Mouse (Mus musculus): ENCODE data around the gene Bhlhe41. TPM values are rescaled to one million over a fixed set of nuclear protein-coding genes. Genes with fewer than 3 reads are reported as not detected.

Bhlhe41 gene
- total RNA-seq, 2 experiments from 2014 or later: 15.9 to 17.4 TPM

DNA sequence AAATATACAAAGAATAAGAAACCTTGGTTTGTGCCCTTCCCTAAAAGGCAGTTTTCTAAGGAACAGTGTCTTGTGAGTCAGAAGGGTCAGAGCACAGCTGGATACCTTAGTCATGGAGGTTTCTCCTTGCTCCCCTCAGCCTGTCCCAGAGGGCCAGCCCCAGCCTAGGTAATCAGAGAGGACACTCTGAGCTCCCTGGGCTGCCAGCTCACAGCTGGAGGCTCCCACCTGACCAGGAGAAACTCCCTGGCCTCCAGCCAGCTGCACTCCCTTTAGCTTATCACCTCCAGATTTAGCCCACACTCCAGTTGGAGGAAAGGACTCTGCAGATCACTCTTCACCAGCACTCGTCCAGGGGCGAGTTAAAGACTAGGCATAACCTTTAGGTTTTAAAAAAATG, 14.6 kb downstream of the Bhlhe41 start:
- intact Hi-C loops (cut with DNase I): no loop called here
- peak; percentile 85 to 88 for DNase-seq

GRCm38 (mm10) chr6:145847661-145848060, 17.7 kb downstream of the Bhlhe41 start:
- intact Hi-C loops (cut with DNase I): no loop called here
- DNase-seq: no peak

DNA sequence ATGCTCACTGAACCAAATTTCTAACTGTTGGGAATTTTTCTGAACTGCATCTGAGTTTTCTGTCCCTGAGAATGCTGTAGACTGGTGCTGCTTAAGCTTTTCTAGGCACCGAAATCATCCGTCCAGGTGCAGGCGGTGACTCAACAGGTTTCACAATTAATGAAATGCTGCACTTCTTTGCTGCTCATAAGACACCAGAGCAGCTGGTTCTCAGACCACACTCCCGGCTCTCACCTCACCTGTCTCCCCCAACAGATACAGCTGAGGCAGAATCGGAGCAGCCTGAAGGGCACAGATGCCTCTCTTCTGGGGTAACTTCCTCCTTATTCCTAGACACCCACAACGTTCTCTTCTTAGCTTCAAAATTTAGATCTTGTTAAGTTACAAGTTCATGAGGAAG, 18.4 kb downstream of the Bhlhe41 start:
- DNase-seq: no peak
- intact Hi-C loops (cut with DNase I): no loop called here

GRCm38 (mm10) chr6:145846076-145846475, 19.3 kb downstream of the Bhlhe41 start:
- intact Hi-C loops (cut with DNase I): no loop called here
- no peak for DNase-seq

DNA sequence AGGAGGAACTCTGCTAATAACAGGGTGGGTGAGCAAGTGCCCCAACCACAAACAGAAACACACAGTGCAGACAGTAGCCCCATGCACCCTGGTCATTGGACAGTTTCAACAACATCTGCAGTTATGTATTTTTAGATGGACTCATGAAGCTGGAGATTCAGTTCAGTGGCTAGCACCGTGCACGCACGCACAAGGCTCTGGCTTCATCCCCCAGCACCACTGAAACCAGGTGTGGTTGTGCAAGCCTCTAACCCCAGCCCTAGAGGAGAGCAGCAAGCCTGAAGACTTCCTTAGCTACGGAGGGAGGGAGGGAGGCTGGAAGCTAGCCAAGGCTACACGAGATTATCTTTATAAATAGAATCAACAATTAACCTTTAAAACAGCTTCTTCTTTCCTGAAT, 19.7 kb downstream of the Bhlhe41 start:
- no peak for DNase-seq
- intact Hi-C loops (cut with DNase I): no loop called here

GRCm38 (mm10) chr6:145835359-145835758, 30.0 kb downstream of the Bhlhe41 start:
- intact Hi-C loops (cut with DNase I): no loop called here

GRCm38 (mm10) chr6:145832927-145833326, 32.4 kb downstream of the Bhlhe41 start:
- DNase-seq: no peak
- intact Hi-C loops (cut with DNase I): loop anchor here (5.0 kb wide), 1 partner anchor 579 kb away; no protein-coding TSS in a partner anchor

More at GRCm38 (mm10) chr6:145835359-145835758, 30.0 kb downstream of the Bhlhe41 start:
- DNase-seq: no peak

- no peak for DNase-seq
- intact Hi-C loops (cut with DNase I): loop anchor here (1.0 to 5.0 kb wide), 4 partner anchors 330 to 582 kb away; no protein-coding TSS in a partner anchor
Observed at GRCm38 (mm10) chr6:145830617-145831016, 34.7 kb downstream of the Bhlhe41 start.

DNA sequence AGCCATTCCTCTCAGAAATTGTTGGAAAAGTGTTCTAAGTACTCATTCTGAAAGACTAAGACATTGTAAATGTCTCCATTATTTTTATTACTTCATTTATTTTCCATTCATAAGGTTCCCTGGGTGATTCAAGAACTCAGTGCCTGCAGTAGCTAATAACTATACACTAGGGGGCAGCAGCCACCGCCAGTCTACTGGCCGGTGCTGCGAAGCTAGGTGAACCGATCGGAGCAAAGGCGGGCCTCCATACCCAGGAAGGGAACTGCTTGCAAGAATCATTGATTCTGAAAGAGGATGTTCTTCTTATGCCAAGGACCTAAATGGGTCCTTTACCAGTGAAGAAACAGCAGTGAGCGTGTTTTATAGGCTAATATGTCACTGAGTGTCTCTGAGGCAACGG, 35.2 kb downstream of the Bhlhe41 start:
- intact Hi-C loops (cut with DNase I): loop anchor here (1.0 to 5.0 kb wide), 4 partner anchors 331 to 582 kb away; no protein-coding TSS in a partner anchor
- DNase-seq: peak; percentile 74 to 83

- intact Hi-C loops (cut with DNase I): no loop called here
- DNase-seq: no peak
Observed at GRCm38 (mm10) chr6:145829062-145829835, 36.1 kb downstream of the Bhlhe41 start.

- no peak for DNase-seq
- intact Hi-C loops (cut with DNase I): no loop called here
Observed at GRCm38 (mm10) chr6:145826305-145826704, 39.1 kb downstream of the Bhlhe41 start.

DNA sequence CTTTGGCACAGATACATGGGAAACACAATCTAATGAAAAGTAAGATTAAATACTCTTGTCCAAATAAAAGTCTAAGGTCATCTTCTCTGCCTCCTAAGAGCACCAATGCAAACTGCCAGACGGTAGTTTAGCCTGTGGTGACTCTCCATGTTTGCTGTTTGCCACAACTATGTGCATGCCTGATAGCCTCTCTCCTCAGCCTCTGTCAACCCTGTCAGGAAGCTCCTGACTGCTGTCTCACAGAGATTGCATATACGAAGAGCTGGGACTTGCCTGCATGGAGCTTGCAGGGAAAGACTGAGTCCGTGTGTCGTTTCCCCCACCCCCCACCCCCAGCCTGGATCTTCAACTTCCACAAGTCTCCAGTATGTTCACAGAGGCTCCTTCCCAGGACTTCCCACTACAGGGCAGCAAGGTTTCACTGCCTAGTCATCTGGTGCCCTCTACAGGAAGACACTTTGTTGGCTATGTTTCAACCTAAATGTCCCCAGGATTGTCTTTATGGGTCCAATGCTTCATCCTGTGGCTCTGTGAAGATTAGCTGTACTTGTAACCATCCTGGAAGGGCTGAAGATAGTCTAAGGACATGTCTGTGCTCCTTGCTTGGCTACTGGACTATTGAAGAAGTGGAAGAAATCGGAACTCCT, 41.6 kb downstream of the Bhlhe41 start:
- DNase-seq: peak; percentile 54 to 61
- intact Hi-C loops (cut with DNase I): loop anchor here (5.0 kb wide), 1 partner anchor 461 kb away; no protein-coding TSS in a partner anchor

GRCm38 (mm10) chr6:145823103-145823502, 42.3 kb downstream of the Bhlhe41 start:
- intact Hi-C loops (cut with DNase I): loop anchor here (5.0 kb wide), 1 partner anchor 461 kb away; no protein-coding TSS in a partner anchor
- no peak for DNase-seq

- intact Hi-C loops (cut with DNase I): loop anchor here (5.0 kb wide), 1 partner anchor 460 kb away; no protein-coding TSS in a partner anchor
- DNase-seq: no peak
Observed at GRCm38 (mm10) chr6:145822218-145822617, 43.1 kb downstream of the Bhlhe41 start.

DNA sequence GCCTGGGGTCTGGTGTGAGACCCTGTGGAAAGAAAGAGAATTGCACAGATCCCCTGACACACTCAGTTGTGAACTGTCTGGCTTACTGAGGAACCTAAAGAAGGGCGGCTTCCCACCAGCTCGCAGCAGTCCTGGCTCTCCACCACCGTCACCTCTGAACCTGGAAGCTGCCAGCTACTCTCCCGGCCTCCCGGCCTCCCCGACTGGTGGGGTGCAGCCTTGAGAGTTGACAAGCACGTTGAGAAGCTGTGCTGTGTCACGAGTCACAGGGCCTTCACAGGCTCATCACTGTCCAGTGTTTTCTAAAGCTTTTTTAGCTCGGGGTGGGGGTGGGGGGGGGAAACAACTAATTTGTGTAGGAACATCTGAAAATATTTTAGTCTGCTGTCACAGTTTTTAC, 46.2 kb downstream of the Bhlhe41 start:
- intact Hi-C loops (cut with DNase I): no loop called here
- DNase-seq: no peak

GRCm38 (mm10) chr6:145815200-145815599, 50.2 kb downstream of the Bhlhe41 start:
- DNase-seq: peak in 1 of 2 experiments; percentile 44
- intact Hi-C loops (cut with DNase I): no loop called here

GRCm38 (mm10) chr6:145811174-145811573, 54.2 kb downstream of the Bhlhe41 start:
- DNase-seq: no peak
- intact Hi-C loops (cut with DNase I): loop anchor here (5.0 kb wide), 1 partner anchor 369 kb away; no protein-coding TSS in a partner anchor

DNA sequence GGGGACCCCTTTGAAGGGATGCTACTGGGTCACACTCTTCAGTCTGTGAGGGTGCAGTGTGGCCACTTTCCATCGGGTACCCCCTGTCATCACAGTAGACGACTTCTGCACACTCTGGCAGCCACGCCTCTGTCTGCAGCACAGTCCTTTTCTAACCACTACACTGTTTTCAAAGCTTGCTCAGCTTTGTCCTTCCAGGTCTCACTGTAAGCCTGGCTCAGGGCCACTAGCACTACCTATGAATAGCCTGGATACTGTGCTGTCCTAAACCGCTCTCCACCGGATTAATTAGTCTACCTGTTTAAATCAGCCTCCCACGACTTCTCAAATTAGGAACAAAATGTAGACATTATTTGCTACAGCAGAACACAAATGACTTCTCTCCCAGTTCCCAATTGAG, 55.3 kb downstream of the Bhlhe41 start:
- intact Hi-C loops (cut with DNase I): loop anchor here (5.0 kb wide), 1 partner anchor 368 kb away; no protein-coding TSS in a partner anchor
- peak; percentile 44 to 54 for DNase-seq

DNA sequence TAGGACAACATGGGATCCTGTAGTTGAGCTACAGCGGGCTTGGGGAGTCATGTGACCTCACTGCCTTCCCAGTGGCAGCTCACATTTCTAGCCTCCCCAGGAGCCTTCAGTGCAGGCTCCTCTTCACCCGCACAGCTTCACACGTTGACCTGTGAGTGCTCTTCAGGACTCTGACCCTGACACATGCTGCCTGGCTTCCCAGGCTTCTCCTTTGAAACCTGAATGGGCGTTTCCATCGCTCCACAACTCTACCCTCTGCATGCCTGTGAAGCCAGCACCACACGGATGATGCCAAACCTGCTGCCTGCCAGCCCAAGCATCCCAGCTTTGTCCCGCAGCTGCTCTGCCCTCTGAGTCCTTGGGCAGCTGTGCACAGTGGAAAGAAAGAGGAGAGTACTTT, 55.8 kb downstream of the Bhlhe41 start:
- intact Hi-C loops (cut with DNase I): no loop called here

More for the DNA sequence above, 55.8 kb downstream of the Bhlhe41 start:
- DNase-seq: no peak
